Mouse (Mus musculus) frontal cortex, adult (tissue): ENCODE measurements at regions not wholly inside any gene's neighbourhood (a gene's known extent, or its start where the extent isn't known, plus 50 kb on each side); places are given as distances from the start of the nearest gene placed in this dataset.
A peak's percentile ranks its signal among the peaks of the same experiment; 100 is the strongest.

Experiments used
- ATAC-seq: cut with Nextera tagmentation; 2 replicates; pipeline ENCODE4 v1.9.2; 2017; ENCODE audit warnings: mild to moderate bottlenecking, moderate library complexity, mixed read lengths; ENCODE audit not compliant: low TSS enrichment

- no peak for ATAC-seq
These were observed 288.2 kb upstream of the Zfp703 start for GRCm38 (mm10) chr8:26688745-26689478.

GRCm38 (mm10) chr8:26689479-26690177 is 287.5 kb upstream of the Zfp703 start:
- no peak for ATAC-seq

GRCm38 (mm10) chr8:26690178-26690735 is 286.9 kb upstream of the Zfp703 start:
- no peak for ATAC-seq

GRCm38 (mm10) chr8:26697579-26698084 is 279.5 kb upstream of the Zfp703 start:
- no peak for ATAC-seq

- ATAC-seq = no peak
These were observed 278.5 kb upstream of the Zfp703 start for GRCm38 (mm10) chr8:26698580-26698979.

GRCm38 (mm10) chr8:26706048-26706767 is 270.9 kb upstream of the Zfp703 start:
- no peak for ATAC-seq

GRCm38 (mm10) chr8:26706768-26707156 is 270.4 kb upstream of the Zfp703 start:
- no peak for ATAC-seq

GRCm38 (mm10) chr8:26713836-26714235 is 263.3 kb upstream of the Zfp703 start:
- ATAC-seq = no peak

- no peak for ATAC-seq
These were observed 262.4 kb upstream of the Zfp703 start for GRCm38 (mm10) chr8:26714714-26715113.

GRCm38 (mm10) chr8:26718409-26719355 is 258.4 kb upstream of the Zfp703 start:
- no peak for ATAC-seq

GRCm38 (mm10) chr8:26722766-26723165 is 254.4 kb upstream of the Zfp703 start:
- peak; percentile 62 for ATAC-seq

GRCm38 (mm10) chr8:26724628-26725027 is 252.5 kb upstream of the Zfp703 start:
- ATAC-seq = no peak

- no peak for ATAC-seq
These were observed 251.6 kb upstream of the Zfp703 start for GRCm38 (mm10) chr8:26725521-26725920.

GRCm38 (mm10) chr8:26729351-26729750 is 247.8 kb upstream of the Zfp703 start:
- ATAC-seq = no peak

- no peak for ATAC-seq
These were observed 246.0 kb upstream of the Zfp703 start for GRCm38 (mm10) chr8:26731111-26731510.

- ATAC-seq = no peak
These were observed 232.7 kb upstream of the Zfp703 start for GRCm38 (mm10) chr8:26744424-26744823.

GRCm38 (mm10) chr8:26746811-26747210 is 230.3 kb upstream of the Zfp703 start:
- no peak for ATAC-seq

GRCm38 (mm10) chr8:26747241-26747972 is 229.7 kb upstream of the Zfp703 start:
- ATAC-seq = no peak

- ATAC-seq = peak; percentile 58
These were observed 228.8 kb upstream of the Zfp703 start for GRCm38 (mm10) chr8:26748161-26748971.

GRCm38 (mm10) chr8:26748972-26749291 is 228.2 kb upstream of the Zfp703 start:
- no peak for ATAC-seq
